Mouse (Mus musculus) ES-Bruce4 (cell line): ENCODE results near the gene Cfap77. TPM values are rescaled to one million over a fixed set of nuclear protein-coding genes. Genes with fewer than 3 reads are reported as not detected.

ENCODE experiments used
- H3K27ac ChIP-seq: 2 replicates; pipeline ENCODE4 v1.5.1; 2012; ENCODE audit warnings: low read length, inconsistent platforms; ENCODE audit not compliant: insufficient read depth
- H3K27me3 ChIP-seq: 2 replicates; pipeline ENCODE4 v1.6.1; 2012; ENCODE audit warnings: mild to moderate bottlenecking, low read length, inconsistent platforms; ENCODE audit not compliant: control insufficient read depth, poor library complexity, insufficient read depth, severe bottlenecking
- H3K36me3 ChIP-seq: 2 replicates; pipeline ENCODE4 v1.6.1; 2012; ENCODE audit warnings: inconsistent platforms, mild to moderate bottlenecking, low read length, moderate library complexity; ENCODE audit not compliant: control insufficient read depth, poor library complexity, insufficient read depth, severe bottlenecking
- H3K4me1 ChIP-seq: one replicate; pipeline ENCODE4 v1.8.1; 2011; ENCODE audit warnings: low read length; ENCODE audit not compliant: control insufficient read depth, insufficient read depth
- H3K4me3 ChIP-seq: 2 replicates; pipeline ENCODE4 v1.5.1; 2011; ENCODE audit warnings: low read depth, mild to moderate bottlenecking, low read length
- H3K9ac ChIP-seq: 2 replicates; pipeline ENCODE4 v1.6.1; 2012; ENCODE audit warnings: low read depth, mild to moderate bottlenecking, inconsistent platforms; ENCODE audit not compliant: poor library complexity, severe bottlenecking
- H3K9me3 ChIP-seq: replicated peaks from 2 replicates; pipeline ENCODE4 v1.6.1; 2012; ENCODE audit warnings: mild to moderate bottlenecking, low read length, inconsistent platforms; ENCODE audit not compliant: control insufficient read depth, poor library complexity, insufficient read depth, severe bottlenecking
- CTCF ChIP-seq: IDR thresholded peaks from one replicate; pipeline ENCODE4 v1.8.1; 2011; ENCODE audit warnings: low read depth, low read length
- EP300 ChIP-seq: IDR thresholded peaks from 2 replicates; pipeline ENCODE4 v1.6.1; 2011; ENCODE audit warnings: low read depth, low read length; ENCODE audit not compliant: insufficient read depth
- POLR2A ChIP-seq: IDR thresholded peaks from one replicate; pipeline ENCODE4 v1.8.1; 2011; ENCODE audit warnings: low read length; ENCODE audit not compliant: insufficient read depth
- polyA plus RNA-seq: library from polyadenylated mRNA; stranded (reverse); fragments of >200 nt; gene quantifications from 2 replicates; pipeline ENCODE4 v1.2.4, GENCODE M21; 2011; ENCODE audit warnings: low read depth; ENCODE audit not compliant: missing spikeins, insufficient read depth, insufficient read length

Gene Cfap77
- polyA plus RNA-seq, 1 experiment, result 2.5 TPM

- no peaks in the 10 kb centered on the region for H3K9me3 ChIP-seq
- H3K9ac ChIP-seq, result peak overlapping the region; percentile 38
- peaks cover 3% of the 10 kb centered on the region for H3K4me1 ChIP-seq
- peak overlapping the region; percentile 43; the same call in 1 of the 2 replicates for H3K4me3 ChIP-seq
- H3K27me3 ChIP-seq, result peaks cover 9% of the 10 kb centered on the region; the same call in 1 of the 2 replicates
- no peak overlapping the region for H3K27ac ChIP-seq
- no peak for TF ChIP-seq CTCF
- no peak for TF ChIP-seq POLR2A
- no peak for TF ChIP-seq EP300
- no peaks in the 10 kb centered on the region; the same call in 1 of the 2 replicates for H3K36me3 ChIP-seq
Observed at GRCm38 (mm10) chr2:28909818-28910710, 144.8 kb downstream of the Cfap77 start.

- Histone ChIP-seq H3K27ac (no peak overlapping the region), H3K4me1 (peaks cover 3% of the 10 kb centered on the region), H3K27me3 (peaks cover 9% of the 10 kb centered on the region; the same call in 1 of the 2 replicates), H3K9ac (peak overlapping the region; percentile 38), H3K36me3 (peaks cover 2% of the 10 kb centered on the region; the same call in 1 of the 2 replicates), H3K4me3 (peak overlapping the region; percentile 43), H3K9me3 (no peaks in the 10 kb centered on the region)
- TF ChIP-seq POLR2A, result no peak
- no peak for TF ChIP-seq CTCF
- no peak for TF ChIP-seq EP300
Observed at GRCm38 (mm10) chr2:28909186-28909817, 145.6 kb downstream of the Cfap77 start.

GRCm38 (mm10) chr2:28908389-28909153, 146.3 kb downstream of the Cfap77 start:
- H3K27me3 ChIP-seq, result peaks cover 9% of the 10 kb centered on the region; the same call in 1 of the 2 replicates
- H3K27ac ChIP-seq, result no peak overlapping the region
- no peaks in the 10 kb centered on the region for H3K9me3 ChIP-seq
- TF ChIP-seq EP300 (0 out of 2 replicates have a peak, but pooled peaks have one; percentile 2), CTCF (no peak)
- H3K4me1 ChIP-seq, result peaks cover 3% of the 10 kb centered on the region
- H3K36me3 ChIP-seq, result peaks cover 2% of the 10 kb centered on the region; the same call in 1 of the 2 replicates
- peak overlapping the region; percentile 43 for H3K4me3 ChIP-seq
- H3K9ac ChIP-seq, result peak overlapping the region; percentile 17

- H3K4me3 ChIP-seq, result peak overlapping the region; percentile 18
- peak overlapping the region; percentile 17 for H3K9ac ChIP-seq
- H3K27ac ChIP-seq, result no peak overlapping the region
- 0 out of 2 replicates have a peak, but pooled peaks cover 9% of the 10 kb centered on the region for H3K27me3 ChIP-seq
- H3K36me3 ChIP-seq, result peaks cover 2% of the 10 kb centered on the region; the same call in 1 of the 2 replicates
- no peaks in the 10 kb centered on the region for H3K9me3 ChIP-seq
- TF ChIP-seq EP300 (peak; percentile 74; the same call in 1 of the 2 replicates), POLR2A (no peak)
- H3K4me1 ChIP-seq, result peaks cover 3% of the 10 kb centered on the region
Observed at GRCm38 (mm10) chr2:28907691-28908388, 147.0 kb downstream of the Cfap77 start.

- Histone ChIP-seq H3K4me1 (peaks cover 3% of the 10 kb centered on the region), H3K9ac (no peak overlapping the region), H3K27ac (no peak overlapping the region), H3K9me3 (no peaks in the 10 kb centered on the region), H3K27me3 (0 out of 2 replicates have a peak, but pooled peaks cover 9% of the 10 kb centered on the region), H3K36me3 (peaks cover 2% of the 10 kb centered on the region; the same call in 1 of the 2 replicates), H3K4me3 (no peak overlapping the region)
- TF ChIP-seq POLR2A, result no peak
- TF ChIP-seq EP300, result no peak
- no peak for TF ChIP-seq CTCF
Observed at GRCm38 (mm10) chr2:28905561-28905960, 149.3 kb downstream of the Cfap77 start.
